Mouse (Mus musculus) small intestine, adult 2 months (tissue): Measurements from ENCODE around the gene Dock9.

Source experiments
- CTCF ChIP-seq: fragments of 200-500 bp; IDR thresholded peaks from 2 replicates; pipeline ENCODE4 v1.5.1; 2012; ENCODE audit warnings: low read depth, mild to moderate bottlenecking, control low read depth, inconsistent platforms, low read length, moderate library complexity, mixed read lengths; ENCODE audit not compliant: insufficient replicate concordance, insufficient read length; ENCODE audit errors: extremely low read depth
- POLR2A ChIP-seq: fragments of 200-500 bp; IDR thresholded peaks from 2 replicates; pipeline ENCODE4 v1.6.1; 2012; ENCODE audit warnings: low read depth, mild to moderate bottlenecking, control low read depth, inconsistent platforms, low read length, moderate library complexity

- TF ChIP-seq CTCF (no peak), POLR2A (no peak)
Measured at GRCm38 (mm10) chr14:121722774-121723173, 74.9 kb downstream of the Dock9 start.
